Mouse (Mus musculus) embryonic facial prominence, embryonic 11.5 days (tissue): Measurements from ENCODE around the gene Rarb. TPM values are rescaled to one million over a fixed set of nuclear protein-coding genes. Genes with fewer than 3 reads are reported as not detected.

Source experiments
- ATAC-seq: fragments of 200-750 bp; cut with Nextera tagmentation; replicated peaks from 2 replicates; pipeline ENCODE4 v1.8.0; 2017; ENCODE audit warnings: low read depth; ENCODE audit not compliant: insufficient number of reproducible peaks, low FRiP score, low TSS enrichment
- DNase-seq: peaks from one replicate; pipeline ENCODE4 v3.0.0-alpha.2; 2015; ENCODE audit warnings: low spot score
- H3K27ac ChIP-seq: fragments of 300-500 bp; sonication (generic); replicated peaks from 2 replicates; pipeline ENCODE4 v1.5.1; 2014; ENCODE audit warnings: mild to moderate bottlenecking, low read depth, low read length, control low read depth
- H3K27me3 ChIP-seq: fragments of 300-500 bp; sonication (generic); 2 replicates; pipeline ENCODE4 v1.6.1; 2014; ENCODE audit warnings: mild to moderate bottlenecking, low read length, moderate library complexity, mixed read lengths; ENCODE audit not compliant: control insufficient read depth, insufficient read depth
- H3K36me3 ChIP-seq: fragments of 300-500 bp; sonication (generic); replicated peaks from 2 replicates; pipeline ENCODE4 v1.6.1; 2014; ENCODE audit warnings: low read depth, mild to moderate bottlenecking, low read length, moderate library complexity, mixed read lengths; ENCODE audit not compliant: control insufficient read depth, insufficient read depth
- H3K4me1 ChIP-seq: fragments of 300-500 bp; sonication (generic); 2 replicates; pipeline ENCODE4 v1.6.1; 2014; ENCODE audit warnings: low read length, mixed read lengths; ENCODE audit not compliant: control insufficient read depth, insufficient read depth
- H3K4me2 ChIP-seq: fragments of 300-500 bp; sonication (generic); 2 replicates; pipeline ENCODE4 v1.6.1; 2014; ENCODE audit warnings: low read depth, mild to moderate bottlenecking, control low read depth, low read length, moderate library complexity
- H3K4me3 ChIP-seq: fragments of 300-500 bp; sonication (generic); 2 replicates; pipeline ENCODE4 v1.5.1; 2014; ENCODE audit warnings: low read depth, low read length, control low read depth
- H3K9ac ChIP-seq: fragments of 300-500 bp; sonication (generic); replicated peaks from 2 replicates; pipeline ENCODE4 v1.6.1; 2014; ENCODE audit warnings: mild to moderate bottlenecking, control low read depth, low read length
- H3K9me3 ChIP-seq: fragments of 300-500 bp; sonication (generic); replicated peaks from 2 replicates; pipeline ENCODE4 v1.6.1; 2016; ENCODE audit warnings: mild to moderate bottlenecking, low read length, inconsistent platforms, mixed read lengths; ENCODE audit not compliant: control insufficient read depth
- WGBS: fragments of 180-500 bp; shearing (Covaris S2); extraction: QIAGEN DNeasy Blood & Tissue Kit; methylation state at CpG from one replicate; pipeline ENCODE4 v1.1.7; 2014; 5-methylcytosine and 5-hydroxymethylcytosine counted together
- polyA plus RNA-seq: library from polyadenylated mRNA; unstranded; fragments of >200 nt; fragmentation: Nextera tagmentation; extraction: Ambion mirVana; gene quantifications from 2 replicates; pipeline ENCODE4 v1.2.1, GENCODE M21; 2014

Rarb gene
- polyA plus RNA-seq, 1 experiment from 2014 or later = 35.5 TPM

GRCm38 (mm10) chr14:16598074-16598501, 220.9 kb downstream of the Rarb start:
- no peak for ATAC-seq
- H3K4me3 ChIP-seq = no peak overlapping the region
- no peak overlapping the region for H3K9ac ChIP-seq
- H3K27me3 ChIP-seq = no peaks in the 10 kb centered on the region
- DNase-seq = peak; percentile 38
- H3K4me1 ChIP-seq = no peaks in the 10 kb centered on the region
- H3K27ac ChIP-seq = no peak overlapping the region
- no peaks in the 10 kb centered on the region for H3K9me3 ChIP-seq
- no peaks in the 10 kb centered on the region for H3K36me3 ChIP-seq
- 11% methylated on average over 4 of the region's 4 CpGs for WGBS
- no peak overlapping the region for H3K4me2 ChIP-seq

- Histone ChIP-seq H3K9ac (no peak overlapping the region), H3K9me3 (no peaks in the 10 kb centered on the region), H3K27ac (no peak overlapping the region), H3K4me2 (no peak overlapping the region), H3K4me3 (no peak overlapping the region), H3K4me1 (no peaks in the 10 kb centered on the region), H3K27me3 (no peaks in the 10 kb centered on the region), H3K36me3 (no peaks in the 10 kb centered on the region)
- ATAC-seq (no peak), DNase-seq (no peak)
- 82% methylated on average over 4 of the region's 4 CpGs for WGBS
These were observed 229.8 kb downstream of the Rarb start for GRCm38 (mm10) chr14:16589139-16589538.

- no peak overlapping the region for H3K4me3 ChIP-seq
- no peaks in the 10 kb centered on the region for H3K9me3 ChIP-seq
- H3K36me3 ChIP-seq = no peaks in the 10 kb centered on the region
- no peak for ATAC-seq
- no peak overlapping the region for H3K4me2 ChIP-seq
- H3K27me3 ChIP-seq = no peaks in the 10 kb centered on the region
- no peaks in the 10 kb centered on the region for H3K4me1 ChIP-seq
- no peak for DNase-seq
- no peak overlapping the region for H3K9ac ChIP-seq
- H3K27ac ChIP-seq = no peak overlapping the region
These were observed 240.9 kb downstream of the Rarb start for GRCm38 (mm10) chr14:16578100-16578499.

GRCm38 (mm10) chr14:16577049-16577448, 241.9 kb downstream of the Rarb start:
- no peak for ATAC-seq
- 39% methylated on average over 1 of the region's 1 CpGs for WGBS

GRCm38 (mm10) chr14:16574925-16575721, 243.8 kb downstream of the Rarb start:
- H3K4me3 ChIP-seq = peak overlapping the region; percentile 57
- under 1% methylated on average over 52 of the region's 52 CpGs for WGBS
- peak; percentile 95 for DNase-seq
- peak; percentile 95 for ATAC-seq
- no peaks in the 10 kb centered on the region for H3K36me3 ChIP-seq
- peak overlapping the region; percentile 62 for H3K4me2 ChIP-seq
- peak overlapping the region; percentile 86 for H3K27ac ChIP-seq
- no peaks in the 10 kb centered on the region for H3K4me1 ChIP-seq
- H3K27me3 ChIP-seq = no peaks in the 10 kb centered on the region
- H3K9me3 ChIP-seq = no peaks in the 10 kb centered on the region
- peak overlapping the region; percentile 71 for H3K9ac ChIP-seq

More at GRCm38 (mm10) chr14:16577049-16577448, 241.9 kb downstream of the Rarb start:
- Histone ChIP-seq H3K27ac (no peak overlapping the region), H3K9ac (no peak overlapping the region), H3K4me2 (no peak overlapping the region), H3K4me1 (no peaks in the 10 kb centered on the region), H3K9me3 (no peaks in the 10 kb centered on the region), H3K36me3 (no peaks in the 10 kb centered on the region), H3K27me3 (no peaks in the 10 kb centered on the region), H3K4me3 (no peak overlapping the region)
- DNase-seq = no peak

GRCm38 (mm10) chr14:16573475-16574171, 245.3 kb downstream of the Rarb start:
- Histone ChIP-seq H3K4me3 (peak overlapping the region; percentile 57), H3K9ac (peak overlapping the region; percentile 71), H3K4me1 (no peaks in the 10 kb centered on the region), H3K27me3 (no peaks in the 10 kb centered on the region), H3K4me2 (peak overlapping the region; percentile 62), H3K36me3 (no peaks in the 10 kb centered on the region), H3K27ac (no peak overlapping the region), H3K9me3 (no peaks in the 10 kb centered on the region)
- peak; percentile 25 for DNase-seq
- WGBS = 36% methylated on average over 6 of the region's 6 CpGs
- no peak for ATAC-seq

- Histone ChIP-seq H3K4me1 (no peaks in the 10 kb centered on the region), H3K9me3 (no peaks in the 10 kb centered on the region), H3K36me3 (no peaks in the 10 kb centered on the region), H3K27me3 (no peaks in the 10 kb centered on the region), H3K27ac (peak overlapping the region; percentile 15; the same call in 1 of the 2 replicates), H3K4me2 (peak overlapping the region; percentile 62), H3K4me3 (peak overlapping the region; percentile 57), H3K9ac (peak overlapping the region; percentile 46)
- ATAC-seq (no peak), DNase-seq (peak; percentile 62)
- 5% methylated on average over 8 of the region's 8 CpGs for WGBS
These were observed 246.1 kb downstream of the Rarb start for GRCm38 (mm10) chr14:16572755-16573340.
